8 mouse cellular contexts compared by ENCODE assay signal in the genomic region with DNA sequence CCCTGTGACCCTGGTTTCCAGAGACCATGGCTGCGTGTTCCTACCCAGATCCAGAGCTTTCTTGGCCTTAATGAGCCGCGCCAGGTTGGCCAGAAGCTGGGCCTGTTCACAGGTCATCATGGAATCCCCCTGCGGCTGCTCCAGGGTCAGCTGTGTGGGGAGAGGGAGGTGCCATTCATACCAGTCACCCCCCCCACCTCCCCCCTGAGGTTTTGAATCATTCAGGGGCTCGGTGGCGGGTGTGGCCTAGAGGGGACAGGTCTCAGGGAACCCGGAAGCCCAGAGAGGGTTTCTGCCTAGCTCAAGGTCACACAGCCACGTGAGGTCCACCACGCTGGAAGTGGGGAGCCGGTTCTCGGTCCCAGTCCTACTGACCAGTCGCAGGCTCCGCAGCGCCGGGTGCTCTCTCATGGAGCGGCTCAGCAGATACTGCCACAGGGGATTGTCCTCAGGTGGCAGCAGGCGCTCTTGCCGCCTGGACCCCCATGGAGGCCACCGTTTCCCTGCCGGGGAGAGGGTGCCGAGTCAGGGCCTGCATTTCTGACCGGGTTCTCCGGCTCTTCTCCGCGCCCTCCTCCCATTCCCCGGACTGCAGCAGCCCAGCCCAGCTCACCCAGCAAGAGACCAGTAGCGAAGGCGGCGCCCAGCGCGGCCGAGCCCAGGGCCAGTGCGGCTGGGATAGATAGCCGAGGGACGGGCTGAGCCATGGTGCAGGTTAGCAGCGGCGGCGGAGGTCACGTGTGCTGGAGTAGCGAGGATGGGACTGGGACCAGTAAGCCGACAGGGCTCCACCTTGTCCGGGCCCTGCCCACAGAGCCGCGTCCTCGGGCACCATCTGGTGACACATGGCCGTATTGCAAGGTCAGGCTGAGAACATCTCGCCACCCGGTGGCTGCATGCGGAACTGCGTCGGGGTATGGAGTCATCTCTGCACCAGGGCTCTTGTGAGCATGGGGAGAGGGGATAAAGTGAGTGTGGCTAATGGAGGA. TPM values are rescaled to one million over a fixed set of nuclear protein-coding genes. Genes with fewer than 3 reads are reported as not detected.
DNase-seq lines count a peak whose midpoint lies in the region; ATAC-seq and TF ChIP-seq lines count a peak whose summit lies in the region.

A gene (minus strand): TSS at position 812 of the 989 bp plus-strand sequence.

- peak; percentile 90 for ATAC-seq in CD4-positive, CD25-positive, alpha-beta regulatory T cell, adult 4 months
- ATAC-seq in heart, embryonic 15.5 days (replicated peaks; ENCODE audit: insufficient number of reproducible peaks, insufficient read depth, low FRiP score, low read depth), result peak; percentile 90
- ATAC-seq in liver, embryonic 14.5 days (ENCODE audit: insufficient read depth), result peak; percentile 93
- ATAC-seq in neural tube, embryonic 11.5 days (ENCODE audit: insufficient read depth, low FRiP score, low TSS enrichment), result peak; percentile 87
- ATAC-seq in stomach, postnatal 0 days (ENCODE audit: low FRiP score, low TSS enrichment), result peak; percentile 91

- TF ChIP-seq CTCF in liver, embryonic 14.5 days (IDR thresholded peaks at IDR 0.05; ENCODE audit: low read depth), result peak; percentile 100
- peak; percentile 100 for TF ChIP-seq CTCF in stomach, postnatal 0 days (IDR thresholded peaks at IDR 0.05; ENCODE audit: low read depth)

- peak within 1 kb of the TSS; percentile 79 for H3K9ac ChIP-seq in heart, embryonic 15.5 days
- H3K9ac ChIP-seq in liver, embryonic 14.5 days (replicated peaks), result peak within 1 kb of the TSS; percentile 76
- peak within 1 kb of the TSS; percentile 66 for H3K9ac ChIP-seq in neural tube, embryonic 11.5 days (ENCODE audit: low read length)
- H3K9ac ChIP-seq in stomach, postnatal 0 days (ENCODE audit: low read length), result peak within 1 kb of the TSS; percentile 69

- peak within 1 kb of the TSS; percentile 99 for H3K4me2 ChIP-seq in heart, embryonic 15.5 days
- peak within 1 kb of the TSS; percentile 99 for H3K4me2 ChIP-seq in liver, embryonic 14.5 days (ENCODE audit: low read depth)
- H3K4me2 ChIP-seq in neural tube, embryonic 11.5 days (ENCODE audit: low read depth), result peak within 1 kb of the TSS; percentile 97
- H3K4me2 ChIP-seq in stomach, postnatal 0 days (replicated peaks; ENCODE audit: low read depth), result peak within 1 kb of the TSS; percentile 99

- peak; percentile 90 for DNase-seq in c-Kit-negative CD71-positive TER-119-positive erythroid progenitor cells, embryonic 14.5 days (ENCODE audit: low read depth, low spot score)
- peak; percentile 97 for DNase-seq in forebrain, embryonic 10.5 days (ENCODE audit: extremely low spot score, low spot score)
- peak; percentile 95 to 96 for DNase-seq in kidney, postnatal 25 days
- peak; percentile 93 to 94 (median 94) for DNase-seq in liver, embryonic 14.5 days (ENCODE audit: low read depth in 3 of 3, low spot score in 3 of 3)
- peak; percentile 95 for DNase-seq in neural tube, embryonic 11.5 days (ENCODE audit: low spot score)
- DNase-seq in stomach, postnatal 0 days (ENCODE audit: low spot score), result peak; percentile 95

- H3K4me1 ChIP-seq in forebrain, embryonic 10.5 days, result peaks cover 43% of the 10 kb centered on the region
- H3K4me1 ChIP-seq in heart, embryonic 15.5 days (replicated peaks), result peaks cover 30% of the 10 kb centered on the region
- peaks cover 45 to 48% of the 10 kb centered on the region in 2 experiments for H3K4me1 ChIP-seq in liver, embryonic 14.5 days (replicated peaks; ENCODE audit: control insufficient read depth in 2 of 2, insufficient read depth in 2 of 2, low read length in 1 of 2)
- peaks cover 11% of the 10 kb centered on the region for H3K4me1 ChIP-seq in neural tube, embryonic 11.5 days (ENCODE audit: control insufficient read depth, insufficient read depth, low read length)
- peaks cover 3% of the 10 kb centered on the region; the same call in 1 of the 2 replicates for H3K4me1 ChIP-seq in stomach, postnatal 0 days (replicated peaks; ENCODE audit: control insufficient read depth, insufficient read depth)

- H3K9me3 ChIP-seq in forebrain, embryonic 10.5 days, result no peaks in the 10 kb centered on the region
- no peaks in the 10 kb centered on the region for H3K9me3 ChIP-seq in heart, embryonic 15.5 days (replicated peaks)
- H3K9me3 ChIP-seq in liver, embryonic 14.5 days (ENCODE audit: control insufficient read depth, low read length), result no peaks in the 10 kb centered on the region
- no peaks in the 10 kb centered on the region for H3K9me3 ChIP-seq in neural tube, embryonic 11.5 days (ENCODE audit: control insufficient read depth, low read length)
- no peaks in the 10 kb centered on the region for H3K9me3 ChIP-seq in stomach, postnatal 0 days (ENCODE audit: control insufficient read depth, low read length)

- H3K36me3 ChIP-seq in forebrain, embryonic 10.5 days (replicated peaks), result peaks cover 35% of the 10 kb centered on the region
- peaks cover 32% of the 10 kb centered on the region for H3K36me3 ChIP-seq in heart, embryonic 15.5 days
- peaks cover 27% of the 10 kb centered on the region for H3K36me3 ChIP-seq in liver, embryonic 14.5 days (replicated peaks; ENCODE audit: control insufficient read depth, insufficient read depth, low read depth)
- H3K36me3 ChIP-seq in neural tube, embryonic 11.5 days (ENCODE audit: control insufficient read depth, insufficient read depth, low read length), result no peaks in the 10 kb centered on the region; the same call in 1 of the 2 replicates
- H3K36me3 ChIP-seq in stomach, postnatal 0 days (ENCODE audit: control insufficient read depth, insufficient read depth, low read length), result peaks cover 18% of the 10 kb centered on the region

- H3K4me3 ChIP-seq in forebrain, embryonic 10.5 days, result peak within 1 kb of the TSS; percentile 65
- peak within 1 kb of the TSS; percentile 81 for H3K4me3 ChIP-seq in heart, embryonic 15.5 days
- peak within 1 kb of the TSS; percentile 61 for H3K4me3 ChIP-seq in liver, embryonic 14.5 days (ENCODE audit: insufficient read depth in 1 of 2, low read depth in 2 of 2, low read length in 2 of 2)
- H3K4me3 ChIP-seq in neural tube, embryonic 11.5 days (ENCODE audit: low read depth, low read length), result peak within 1 kb of the TSS; percentile 62
- H3K4me3 ChIP-seq in stomach, postnatal 0 days (ENCODE audit: low read depth, low read length), result peak within 1 kb of the TSS; percentile 59

- no peaks in the 10 kb centered on the region; the same call in 1 of the 2 replicates for H3K27me3 ChIP-seq in forebrain, embryonic 10.5 days (ENCODE audit: poor library complexity, severe bottlenecking)
- H3K27me3 ChIP-seq in heart, embryonic 15.5 days, result no peaks in the 10 kb centered on the region
- H3K27me3 ChIP-seq in liver, embryonic 14.5 days (ENCODE audit: control insufficient read depth, insufficient read depth, low read length), result no peaks in the 10 kb centered on the region
- H3K27me3 ChIP-seq in neural tube, embryonic 11.5 days (ENCODE audit: control insufficient read depth, insufficient read depth, low read length), result no peaks in the 10 kb centered on the region
- no peaks in the 10 kb centered on the region for H3K27me3 ChIP-seq in stomach, postnatal 0 days (ENCODE audit: control insufficient read depth, insufficient read depth, low read length)

- under 1% methylated on average over 51 of the region's 51 CpGs for WGBS in forebrain, embryonic 10.5 days
- under 1% methylated on average over 51 of the region's 51 CpGs for WGBS in heart, embryonic 15.5 days
- 0% methylated on average over 51 of the region's 51 CpGs for WGBS in liver, embryonic 14.5 days (ENCODE audit: insufficient replicate concordance)
- WGBS in neural tube, embryonic 11.5 days, result under 1% methylated on average over 51 of the region's 51 CpGs
- under 1% methylated on average over 51 of the region's 51 CpGs for WGBS in stomach, postnatal 0 days

- H3K27ac ChIP-seq in forebrain, embryonic 10.5 days, result peak within 1 kb of the TSS; percentile 85
- H3K27ac ChIP-seq in heart, embryonic 15.5 days, result peak within 1 kb of the TSS; percentile 84
- peak within 1 kb of the TSS; percentile 82 for H3K27ac ChIP-seq in liver, embryonic 14.5 days
- H3K27ac ChIP-seq in neural tube, embryonic 11.5 days (ENCODE audit: low read depth, low read length), result 0 out of 2 replicates have a peak within 1 kb of the TSS, but pooled peaks have one; percentile 51
- H3K27ac ChIP-seq in stomach, postnatal 0 days (replicated peaks), result peak within 1 kb of the TSS; percentile 78

- no peak for TF ChIP-seq EP300 in liver, embryonic 14.5 days (IDR thresholded peaks at IDR 0.05; ENCODE audit: low read depth)
- TF ChIP-seq EP300 in stomach, postnatal 0 days (optimal IDR thresholded peaks at IDR 0.05), result no peak

RNA-seq across cellular contexts. Expression of the gene that starts here (rescaled TPM):
- 10 to 100 TPM; 19.0 to 20.4 TPM for polyA plus RNA-seq in CD4-positive, CD25-positive, alpha-beta regulatory T cell, adult 4 months (2017; shearing (Covaris generic))
- polyA plus RNA-seq in forebrain, embryonic 10.5 days (2016; fragmentation: Nextera tagmentation; extraction: Ambion mirVana), result 16.6 and 17.7 TPM in 2 replicates
- polyA plus RNA-seq in heart, embryonic 15.5 days (2015; fragmentation: Nextera tagmentation; extraction: Ambion mirVana), result 35.1 and 38.1 TPM in 2 replicates
- 12.0 and 14.3 TPM in 2 replicates for polyA plus RNA-seq in liver, embryonic 14.5 days (2012; rRNA removed)
- polyA plus RNA-seq in liver, embryonic 14.5 days (2014; fragmentation: Nextera tagmentation; extraction: Ambion mirVana), result 24.4 and 25.8 TPM in 2 replicates
- 14.0 and 16.0 TPM in 2 replicates for polyA plus RNA-seq in neural tube, embryonic 11.5 days (2014; fragmentation: Nextera tagmentation; extraction: Ambion mirVana)
- 39.2 and 45.8 TPM in 2 replicates for polyA plus RNA-seq in stomach, postnatal 0 days (2015; fragmentation: Nextera tagmentation; extraction: Ambion mirVana)

Comparison
In these comparisons a context has a peak if more than half of its experiments do, and no peak if none do; other contexts are left out.
1. Peak in every context shown above with its lines: DNase-seq, ATAC-seq, H3K4me3 ChIP-seq and H3K27ac ChIP-seq.